Mouse (Mus musculus): ENCODE results near the gene Fam78b. TPM values are rescaled to one million over a fixed set of nuclear protein-coding genes. Genes with fewer than 3 reads are reported as not detected.

The Fam78b gene
- polyA plus RNA-seq, 1 experiment, result 0.41 TPM

GRCm38 (mm10) chr1:167023794-167024193, 22.6 kb downstream of the Fam78b start:
- DNase-seq (ENCODE audit: low read depth, low spot score), result no peak
- 88% methylated on average over 11 of the region's 11 CpGs for WGBS

DNA sequence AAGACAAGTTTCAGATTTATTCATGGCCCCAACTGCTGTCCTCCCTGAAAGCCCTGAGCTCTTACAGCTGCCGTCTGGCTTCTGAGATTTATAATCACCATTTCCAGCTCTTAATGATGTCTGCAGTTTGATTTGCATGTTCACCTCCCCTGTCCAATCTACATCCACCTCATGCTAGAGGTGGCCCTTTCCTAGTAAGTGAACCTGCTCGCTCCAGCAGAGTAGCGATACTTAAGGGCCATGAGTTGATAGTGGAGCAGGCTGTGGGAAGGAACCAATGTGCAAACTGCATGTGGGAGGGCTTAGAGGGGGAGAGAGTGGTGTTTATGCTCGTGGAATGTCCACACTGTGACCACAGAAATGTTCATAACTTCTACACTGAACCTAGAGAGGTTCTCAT, 23.7 kb downstream of the Fam78b start:
- WGBS, result 52% methylated on average over 4 of the region's 4 CpGs

GRCm38 (mm10) chr1:167032046-167032648, 30.9 kb downstream of the Fam78b start:
- WGBS, result 73% methylated on average over 13 of the region's 13 CpGs
- DNase-seq (ENCODE audit: low read depth, low spot score), result no peak

More for the DNA sequence above, 23.7 kb downstream of the Fam78b start:
- DNase-seq (ENCODE audit: low read depth, low spot score), result no peak

- WGBS, result 90% methylated on average over 1 of the region's 1 CpGs
- DNase-seq (ENCODE audit: low read depth, low spot score), result no peak
Measured at GRCm38 (mm10) chr1:167034435-167034834, 33.2 kb downstream of the Fam78b start.

DNA sequence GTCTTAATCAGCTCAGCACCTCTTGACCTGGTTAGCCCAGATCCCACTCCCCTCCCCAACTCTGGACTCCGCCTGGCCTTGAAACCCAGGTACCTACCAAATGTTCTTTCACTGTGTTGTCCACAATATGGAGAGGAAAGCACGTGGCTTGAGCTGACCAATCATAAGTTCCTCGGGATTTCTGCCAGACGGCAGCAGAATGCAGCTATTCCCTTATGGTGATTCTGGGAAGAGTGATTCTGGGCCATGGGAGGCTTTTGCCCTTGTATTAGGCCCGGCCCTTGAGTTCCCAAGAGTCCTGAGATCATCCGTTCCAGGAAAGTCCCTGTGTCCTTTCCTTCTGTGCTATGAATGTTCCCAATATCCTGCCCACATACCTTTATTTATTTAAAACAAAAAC, 41.3 kb downstream of the Fam78b start:
- 83% methylated on average over 6 of the region's 6 CpGs for WGBS
- DNase-seq (ENCODE audit: low read depth, low spot score), result no peak

GRCm38 (mm10) chr1:167046169-167046927, 45.1 kb downstream of the Fam78b start:
- WGBS, result 55% methylated on average over 10 of the region's 10 CpGs
- DNase-seq (ENCODE audit: low read depth, low spot score), result no peak

GRCm38 (mm10) chr1:167050859-167051258, 49.6 kb downstream of the Fam78b start:
- 82% methylated on average over 3 of the region's 3 CpGs for WGBS
- DNase-seq (ENCODE audit: low read depth, low spot score), result no peak

- DNase-seq (ENCODE audit: low read depth, low spot score), result no peak
- 64% methylated on average over 7 of the region's 7 CpGs for WGBS
Measured at GRCm38 (mm10) chr1:167054029-167054428, 52.8 kb downstream of the Fam78b start.

DNA sequence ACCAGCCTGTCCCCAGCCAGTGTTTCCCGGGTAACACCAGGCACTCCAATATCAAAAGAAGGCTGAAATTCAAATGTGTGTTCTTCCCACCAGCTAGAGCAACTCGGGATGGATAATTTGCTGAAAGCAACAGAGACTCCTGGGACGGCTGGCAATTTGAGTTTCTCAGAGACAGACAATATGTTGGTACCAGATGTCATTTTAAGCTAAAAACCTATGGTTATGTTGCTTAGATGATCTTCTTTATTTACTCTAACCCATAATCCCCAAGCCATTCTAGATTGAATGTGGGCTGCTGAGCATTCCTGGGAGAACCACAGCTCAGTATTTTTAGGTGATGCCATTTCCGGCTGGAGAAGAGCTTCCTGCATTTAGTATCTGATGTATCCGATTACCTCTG, 56.3 kb downstream of the Fam78b start:
- 72% methylated on average over 5 of the region's 5 CpGs for WGBS
- DNase-seq (ENCODE audit: low read depth, low spot score), result no peak

DNA sequence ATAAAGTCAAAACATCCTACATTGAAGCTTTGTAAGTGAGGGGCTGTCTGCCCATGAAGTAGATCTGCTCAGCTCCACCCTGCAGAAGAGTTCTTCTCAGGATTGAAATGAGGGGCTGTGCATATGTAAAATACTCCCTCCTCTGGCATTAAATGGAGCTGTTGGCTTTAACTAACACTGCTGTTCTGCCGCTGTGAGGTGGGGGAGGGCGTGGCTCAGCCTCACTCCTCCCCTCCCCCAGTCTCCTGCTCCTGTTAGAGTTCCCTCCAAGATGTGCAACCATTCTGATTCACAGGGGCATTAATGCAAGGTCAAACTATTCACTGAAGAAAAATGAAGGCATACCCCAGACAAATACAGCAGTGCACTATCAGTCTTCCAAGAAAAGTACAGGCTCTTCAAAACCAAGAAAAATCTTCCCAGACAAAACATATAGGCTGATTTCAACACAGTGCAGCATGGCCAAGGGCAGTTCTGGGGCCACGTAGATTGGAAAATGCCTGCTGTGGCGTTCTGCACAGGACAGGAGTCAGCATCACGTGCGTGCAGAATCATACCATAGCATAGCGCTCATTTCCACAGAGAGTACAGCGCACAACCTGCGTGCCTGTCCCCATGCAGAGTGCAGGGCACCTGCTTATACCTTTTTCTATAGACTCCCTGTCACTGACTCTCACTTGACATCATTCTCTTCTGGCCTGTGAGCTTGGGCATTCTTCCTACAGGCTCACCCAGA, 58.5 kb downstream of the Fam78b start:
- no peak for DNase-seq (ENCODE audit: low read depth, low spot score)
- 63% methylated on average over 9 of the region's 9 CpGs for WGBS

DNA sequence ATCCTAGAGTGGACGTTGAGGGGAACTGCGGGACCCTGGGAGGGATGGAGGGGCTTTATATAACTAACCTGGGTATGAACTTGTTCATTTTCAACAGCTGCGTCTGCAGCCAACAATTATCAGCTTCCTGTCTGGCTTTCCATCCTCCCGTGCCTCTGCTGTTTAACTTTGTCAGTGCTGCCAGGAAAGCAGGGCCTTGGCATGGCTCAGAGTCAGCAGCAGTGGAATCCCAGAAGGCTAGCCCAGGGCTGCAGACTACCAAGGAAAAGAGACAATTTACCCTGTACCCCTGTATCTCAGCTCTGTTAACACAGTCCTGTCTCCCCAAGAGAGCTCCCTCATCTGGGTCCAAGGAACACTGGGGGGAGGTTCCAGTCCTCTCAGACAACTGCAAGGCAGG, 62.8 kb downstream of the Fam78b start:
- no peak for DNase-seq (ENCODE audit: low read depth, low spot score)
- 62% methylated on average over 4 of the region's 4 CpGs for WGBS

DNA sequence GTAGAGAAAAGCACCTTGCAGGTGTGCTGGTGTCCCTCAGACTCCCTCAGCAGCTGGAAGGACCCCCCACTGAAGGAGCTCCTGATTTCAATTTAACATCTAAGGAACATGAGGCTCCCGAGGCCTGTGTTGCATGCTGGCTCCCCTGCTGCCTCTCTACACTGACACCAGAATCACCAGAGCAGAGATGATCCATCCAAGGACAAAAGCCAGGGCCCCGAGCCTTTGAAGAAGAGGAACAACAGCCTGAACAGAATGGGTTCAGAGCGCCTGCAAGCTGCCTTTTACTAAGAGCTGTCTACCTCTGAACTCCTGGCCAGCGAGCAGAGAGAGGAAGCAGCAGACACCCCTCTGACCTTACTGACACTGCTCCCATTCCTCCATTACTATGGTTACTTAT, 64.3 kb downstream of the Fam78b start:
- no peak for DNase-seq (ENCODE audit: low read depth, low spot score)
- WGBS, result 51% methylated on average over 4 of the region's 4 CpGs

DNA sequence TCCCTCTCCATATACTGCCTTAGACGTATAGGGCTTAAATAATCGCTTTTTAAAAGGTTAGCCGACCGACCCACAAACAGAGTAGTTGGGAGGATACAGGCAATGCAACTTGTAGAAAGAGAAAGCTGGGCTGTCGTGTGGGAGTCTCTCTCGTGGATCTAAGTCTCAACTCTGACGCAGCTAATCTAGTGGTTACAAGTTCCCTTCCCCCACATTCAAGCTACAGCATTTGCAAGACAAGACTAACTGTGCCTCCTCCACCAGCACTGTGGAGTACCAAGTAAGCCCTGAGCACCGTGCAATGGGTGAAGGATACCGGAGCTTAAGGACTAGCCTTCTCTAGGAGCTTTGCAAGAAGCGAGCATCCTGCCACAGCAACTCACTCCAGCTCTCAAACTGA, 64.8 kb downstream of the Fam78b start:
- WGBS, result 69% methylated on average over 10 of the region's 10 CpGs

GRCm38 (mm10) chr1:167066933-167067341, 65.7 kb downstream of the Fam78b start:
- no peak for DNase-seq (ENCODE audit: low read depth, low spot score)
- 67% methylated on average over 9 of the region's 9 CpGs for WGBS

More for the DNA sequence above, 64.8 kb downstream of the Fam78b start:
- DNase-seq (ENCODE audit: low read depth, low spot score), result no peak

GRCm38 (mm10) chr1:167069741-167070140, 68.5 kb downstream of the Fam78b start:
- no peak for DNase-seq (ENCODE audit: low read depth, low spot score)
- WGBS, result 66% methylated on average over 9 of the region's 9 CpGs

DNA sequence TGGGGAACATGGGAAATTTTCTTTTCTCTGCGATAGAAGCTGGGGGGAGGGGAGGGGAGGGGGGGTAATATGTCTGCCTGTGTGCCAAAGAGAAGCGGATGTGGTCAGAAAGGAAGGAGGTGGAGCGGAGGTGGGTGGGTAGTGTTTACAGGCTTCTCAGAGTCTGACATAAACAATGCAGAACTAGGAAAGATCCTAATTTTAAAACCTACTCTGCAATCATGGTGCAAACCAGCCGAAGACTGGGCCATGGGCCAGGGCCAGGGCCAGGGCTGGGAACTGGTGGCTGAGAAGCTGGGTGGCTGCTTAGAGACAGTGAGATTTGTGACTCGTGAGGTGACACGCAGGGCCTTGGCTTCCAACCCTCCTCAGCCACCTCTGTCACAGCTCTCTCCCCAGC, 69.1 kb downstream of the Fam78b start:
- 66% methylated on average over 6 of the region's 6 CpGs for whole genome bisulfite sequencing
- DNase-seq (ENCODE audit: low read depth, low spot score), result no peak

- DNase-seq (ENCODE audit: low read depth, low spot score), result no peak
- WGBS, result 75% methylated on average over 8 of the region's 8 CpGs
Measured at GRCm38 (mm10) chr1:167075726-167076125, 74.5 kb downstream of the Fam78b start.

- no peak for DNase-seq (ENCODE audit: low read depth, low spot score)
- 36% methylated on average over 5 of the region's 5 CpGs for WGBS
Measured at GRCm38 (mm10) chr1:167079476-167079875, 78.3 kb downstream of the Fam78b start.

DNA sequence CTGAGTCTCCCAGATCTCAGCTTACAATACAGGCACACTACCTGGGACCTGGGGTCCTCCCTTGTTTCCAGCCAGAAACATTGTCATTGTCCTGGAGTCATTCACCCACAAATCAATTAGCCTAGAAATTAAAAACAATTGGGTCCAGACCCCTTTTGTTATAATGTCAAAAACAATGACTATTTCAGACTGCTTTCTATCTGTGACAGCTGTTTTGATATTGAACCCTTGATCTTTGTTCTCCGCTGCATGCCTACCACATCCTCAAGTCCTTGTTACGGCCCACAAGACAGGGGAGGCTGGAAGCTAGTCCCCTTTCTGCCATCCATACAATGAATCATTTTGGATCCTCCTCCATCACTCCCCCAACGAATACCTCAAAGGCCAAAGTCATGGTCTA, 80.7 kb downstream of the Fam78b start:
- 72% methylated on average over 3 of the region's 3 CpGs for WGBS
- no peak for DNase-seq (ENCODE audit: low read depth, low spot score)

GRCm38 (mm10) chr1:167082506-167083100, 81.4 kb downstream of the Fam78b start:
- WGBS, result 53% methylated on average over 4 of the region's 4 CpGs

More at GRCm38 (mm10) chr1:167082506-167083100, 81.4 kb downstream of the Fam78b start:
- DNase-seq (ENCODE audit: low read depth, low spot score), result no peak
